Mouse (Mus musculus) bone marrow macrophage, adult 2 months (primary cell): Measurements from ENCODE around the gene Txndc5. TPM values are rescaled to one million over a fixed set of nuclear protein-coding genes. Genes with fewer than 3 reads are reported as not detected.

Experiments used
- H3K27ac ChIP-seq: 2 replicates; pipeline ENCODE4 v1.5.1; 2012; ENCODE audit warnings: low read depth, low read length; ENCODE audit not compliant: insufficient read depth
- H3K4me1 ChIP-seq: 2 replicates; pipeline ENCODE4 v1.6.1; 2012; ENCODE audit warnings: low read length; ENCODE audit not compliant: control insufficient read depth, insufficient read depth
- H3K4me3 ChIP-seq: 2 replicates; pipeline ENCODE4 v1.5.1; 2012; ENCODE audit warnings: mild to moderate bottlenecking, low read length, moderate library complexity; ENCODE audit not compliant: insufficient read depth
- CTCF ChIP-seq: IDR thresholded peaks from 2 replicates; pipeline ENCODE4 v1.5.1; 2012; ENCODE audit warnings: low read depth, mild to moderate bottlenecking, low read length, moderate library complexity
- POLR2A ChIP-seq: IDR thresholded peaks from 2 replicates; pipeline ENCODE4 v1.6.1; 2012; ENCODE audit warnings: mild to moderate bottlenecking, low read depth, low read length, borderline replicate concordance
- polyA plus RNA-seq: library from polyadenylated mRNA; stranded (reverse); fragments of >200 nt; gene quantifications from 2 replicates; pipeline ENCODE4 v1.2.4, GENCODE M21; 2012; ENCODE audit not compliant: missing spikeins, insufficient read depth, insufficient read length

Txndc5 gene
- polyA plus RNA-seq, 1 experiment, result 41.9 TPM

DNA sequence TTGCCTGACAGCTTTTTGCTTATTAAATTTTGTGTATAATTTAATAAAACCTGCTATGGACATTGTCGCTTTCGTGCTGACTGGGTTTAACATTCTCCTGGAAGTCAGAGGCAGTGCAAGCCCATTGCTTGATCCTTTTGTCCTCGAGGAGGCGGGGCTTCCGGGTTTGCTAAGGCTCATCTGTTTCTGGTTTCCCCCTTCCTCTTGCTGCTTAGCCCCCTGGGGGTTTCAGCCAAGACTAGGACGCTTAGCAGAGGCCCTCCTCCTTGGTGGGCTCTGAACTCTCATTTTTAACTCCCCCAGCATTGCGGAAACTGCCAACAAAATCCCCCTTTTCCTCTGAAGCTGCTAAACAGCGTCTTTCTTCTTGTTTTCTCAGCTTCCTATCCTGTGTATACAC lies 51.7 kb downstream of the Txndc5 start:
- no peak overlapping the region for H3K4me3 ChIP-seq
- TF ChIP-seq POLR2A, result no peak
- TF ChIP-seq CTCF, result no peak

GRCm38 (mm10) chr13:38473497-38473896 lies 55.1 kb downstream of the Txndc5 start:
- Histone ChIP-seq H3K4me3 (no peak overlapping the region), H3K4me1 (no peaks in the 10 kb centered on the region), H3K27ac (no peak overlapping the region)
- TF ChIP-seq CTCF (no peak), POLR2A (no peak)

More for the DNA sequence above, 51.7 kb downstream of the Txndc5 start:
- Histone ChIP-seq H3K27ac (no peak overlapping the region), H3K4me1 (no peaks in the 10 kb centered on the region)

DNA sequence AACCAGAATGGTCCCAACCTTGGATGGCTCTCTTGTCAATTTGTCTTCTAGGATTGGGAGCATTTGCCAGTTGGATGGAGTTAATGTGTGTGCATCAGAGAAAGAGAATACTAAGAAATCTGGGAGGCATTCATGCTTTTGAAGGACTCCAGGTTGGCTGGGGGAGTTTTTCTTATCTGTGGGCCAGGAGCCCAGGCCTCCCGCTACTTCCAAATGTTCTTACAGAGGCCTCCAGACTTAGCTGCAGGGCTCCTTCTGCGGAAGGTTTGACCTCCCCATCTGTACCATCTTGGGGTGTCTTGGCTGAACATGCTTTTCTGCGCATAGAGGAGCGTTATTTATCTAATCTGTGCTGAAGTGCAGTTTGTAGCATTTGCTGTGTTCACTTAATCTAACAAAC lies 56.0 kb downstream of the Txndc5 start:
- TF ChIP-seq POLR2A (no peak), CTCF (no peak)
- H3K27ac ChIP-seq, result no peak overlapping the region
- H3K4me3 ChIP-seq, result no peak overlapping the region
- no peaks in the 10 kb centered on the region for H3K4me1 ChIP-seq

GRCm38 (mm10) chr13:38470882-38471281 lies 57.7 kb downstream of the Txndc5 start:
- no peak for TF ChIP-seq CTCF
- TF ChIP-seq POLR2A, result no peak
- no peaks in the 10 kb centered on the region for H3K4me1 ChIP-seq

DNA sequence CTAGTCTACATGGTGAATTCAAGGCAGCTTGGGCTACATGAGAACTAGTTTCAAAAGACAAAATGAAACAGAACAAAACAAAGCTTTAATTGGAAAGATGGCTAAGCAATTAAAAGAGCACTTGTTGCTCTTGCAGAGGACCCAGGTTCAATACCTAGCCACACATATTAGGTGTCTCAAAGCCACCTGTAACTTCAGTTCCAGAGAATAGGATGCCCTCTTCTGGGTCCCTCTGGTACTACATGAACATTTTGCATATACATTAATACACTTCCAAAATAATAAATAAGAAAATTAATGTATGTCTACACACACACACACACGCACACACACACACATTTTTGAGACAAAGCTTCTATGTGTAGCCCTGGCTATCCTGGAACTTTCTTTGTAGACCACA lies 65.2 kb downstream of the Txndc5 start:
- Histone ChIP-seq H3K27ac (no peak overlapping the region), H3K4me1 (no peaks in the 10 kb centered on the region), H3K4me3 (no peak overlapping the region)
- no peak for TF ChIP-seq POLR2A

More at GRCm38 (mm10) chr13:38470882-38471281, 57.7 kb downstream of the Txndc5 start:
- Histone ChIP-seq H3K4me3 (no peak overlapping the region), H3K27ac (no peak overlapping the region)

- no peak overlapping the region for H3K27ac ChIP-seq
- H3K4me3 ChIP-seq, result no peak overlapping the region
- H3K4me1 ChIP-seq, result no peaks in the 10 kb centered on the region
- TF ChIP-seq CTCF (no peak), POLR2A (no peak)
Measured at GRCm38 (mm10) chr13:38451446-38451845, 77.2 kb downstream of the Txndc5 start.

Other genes with a start within 250 kb of the Txndc5 start
- not detected in 2 replicates for gene Bmp6, start 183.7 kb downstream of the Txndc5 start, polyA plus RNA-seq
- gene Bloc1s5, start 106.3 kb upstream of the Txndc5 start, polyA plus RNA-seq, result 8.1 and 11.1 TPM in 2 replicates
- 6.7 and 8.9 TPM in 2 replicates for gene Eef1e1, start 130.2 kb upstream of the Txndc5 start, polyA plus RNA-seq